Mouse (Mus musculus) lung, postnatal 25 days (tissue): ENCODE results near the gene Anp32b.
A peak's percentile ranks its signal among the peaks of the same experiment; 100 is the strongest.

Experiments used
- DNase-seq: peaks from one replicate; pipeline ENCODE4 v3.0.0; 2022; ENCODE audit warnings: low spot score

Anp32b gene

GRCm38 (mm10) chr4:46452855-46453719 is 2.4 kb downstream of the Anp32b start:
- no peak for DNase-seq

- DNase-seq: no peak
Observed at GRCm38 (mm10) chr4:46454097-46454864, 3.6 kb downstream of the Anp32b start.

GRCm38 (mm10) chr4:46456762-46457161 is 6.1 kb downstream of the Anp32b start:
- no peak for DNase-seq

GRCm38 (mm10) chr4:46457186-46457585 is 6.5 kb downstream of the Anp32b start:
- DNase-seq: no peak

- no peak for DNase-seq
Observed at GRCm38 (mm10) chr4:46458411-46458810, 7.7 kb downstream of the Anp32b start.

GRCm38 (mm10) chr4:46463130-46463830 is 12.6 kb downstream of the Anp32b start:
- DNase-seq: no peak

GRCm38 (mm10) chr4:46465740-46466139 is 15.0 kb downstream of the Anp32b start:
- no peak for DNase-seq

GRCm38 (mm10) chr4:46475101-46475500 is 24.4 kb downstream of the Anp32b start:
- DNase-seq: no peak

- DNase-seq: no peak
Observed at GRCm38 (mm10) chr4:46479081-46479480, 28.4 kb downstream of the Anp32b start.

GRCm38 (mm10) chr4:46485696-46486417 is 35.2 kb downstream of the Anp32b start:
- DNase-seq: peak; percentile 89

GRCm38 (mm10) chr4:46487348-46487747 is 36.6 kb downstream of the Anp32b start:
- DNase-seq: peak; percentile 89

- peak; percentile 97 for DNase-seq
Observed at GRCm38 (mm10) chr4:46489028-46489925, 38.6 kb downstream of the Anp32b start, which contains the start of gene Nans. TSS of gene Nans (plus strand) at chr4:46489248.

GRCm38 (mm10) chr4:46493071-46493470 is 42.4 kb downstream of the Anp32b start:
- no peak for DNase-seq

- no peak for DNase-seq
Observed at GRCm38 (mm10) chr4:46495543-46495942, 44.8 kb downstream of the Anp32b start.

- peak; percentile 81 for DNase-seq
Observed at GRCm38 (mm10) chr4:46497286-46497892, 46.7 kb downstream of the Anp32b start.

- DNase-seq: no peak
Observed at GRCm38 (mm10) chr4:46498511-46498910, 47.8 kb downstream of the Anp32b start.

GRCm38 (mm10) chr4:46498976-46499375 is 48.3 kb downstream of the Anp32b start:
- no peak for DNase-seq

- DNase-seq: no peak
Observed at GRCm38 (mm10) chr4:46502606-46503502, 52.2 kb downstream of the Anp32b start.

- no peak for DNase-seq
Observed at GRCm38 (mm10) chr4:46503881-46504280, 53.2 kb downstream of the Anp32b start.
